Mouse (Mus musculus): ENCODE measurements around the gene Znfx1.

- no peak for TF ChIP-seq CTCF (IDR thresholded peaks at IDR 0.05; ENCODE audit: low read depth)
- TF ChIP-seq EP300 (IDR thresholded peaks at IDR 0.05; ENCODE audit: low read depth) = no peak
Measured at GRCm38 (mm10) chr2:167086836-167087235, 24.0 kb upstream of the Znfx1 start.
